Mouse (Mus musculus) liver, embryonic 15.5 days (tissue): ENCODE measurements at regions not wholly inside any gene's neighbourhood (a gene's known extent, or its start where the extent isn't known, plus 50 kb on each side); places are given as distances from the start of the nearest gene placed in this dataset.

Experiments used
- ATAC-seq: fragments of 200-750 bp; cut with Nextera tagmentation; 2 replicates; pipeline ENCODE4 v1.8.0; 2017; ENCODE audit warnings: moderate number of reproducible peaks, mild to moderate bottlenecking, moderate library complexity; ENCODE audit not compliant: insufficient read depth
- H3K27ac ChIP-seq: fragments of 300-500 bp; sonication (generic); replicated peaks from 2 replicates; pipeline ENCODE4 v1.5.1; 2015; ENCODE audit warnings: mild to moderate bottlenecking, inconsistent platforms
- H3K27me3 ChIP-seq: fragments of 300-500 bp; sonication (generic); 2 replicates; pipeline ENCODE4 v1.6.1; 2015; ENCODE audit warnings: mild to moderate bottlenecking, inconsistent platforms
- H3K36me3 ChIP-seq: fragments of 300-500 bp; sonication (generic); replicated peaks from 2 replicates; pipeline ENCODE4 v1.6.1; 2015; ENCODE audit warnings: moderate library complexity, mild to moderate bottlenecking, inconsistent platforms
- H3K4me1 ChIP-seq: fragments of 300-500 bp; sonication (generic); replicated peaks from 2 replicates; pipeline ENCODE4 v1.6.1; 2015; ENCODE audit warnings: inconsistent platforms
- H3K4me2 ChIP-seq: fragments of 300-500 bp; sonication (generic); 2 replicates; pipeline ENCODE4 v1.6.1; 2015; ENCODE audit warnings: moderate library complexity, mild to moderate bottlenecking, inconsistent platforms
- H3K4me3 ChIP-seq: fragments of 300-500 bp; sonication (generic); replicated peaks from 2 replicates; pipeline ENCODE4 v1.5.1; 2015; ENCODE audit warnings: mild to moderate bottlenecking, inconsistent platforms
- H3K9ac ChIP-seq: fragments of 300-500 bp; sonication (generic); 2 replicates; pipeline ENCODE4 v1.6.1; 2015; ENCODE audit warnings: moderate library complexity, mild to moderate bottlenecking, inconsistent platforms
- H3K9me3 ChIP-seq: fragments of 300-500 bp; sonication (generic); replicated peaks from 2 replicates; pipeline ENCODE4 v1.6.1; 2016; ENCODE audit warnings: inconsistent platforms
- WGBS: fragments of 180-500 bp; shearing (Covaris S2); methylation state at CpG from one replicate; pipeline ENCODE4 v1.1.7; 2015; ENCODE audit warnings: mixed read lengths; ENCODE audit not compliant: insufficient replicate concordance; 5-methylcytosine and 5-hydroxymethylcytosine counted together

- Histone ChIP-seq H3K27me3 (no peaks in the 10 kb centered on the region), H3K4me3 (no peak overlapping the region), H3K36me3 (no peaks in the 10 kb centered on the region), H3K27ac (no peak overlapping the region), H3K9ac (no peak overlapping the region), H3K9me3 (no peaks in the 10 kb centered on the region), H3K4me1 (no peaks in the 10 kb centered on the region), H3K4me2 (no peak overlapping the region)
- ATAC-seq = no peak
- 22% methylated on average over 1 of the region's 1 CpGs for WGBS
These were observed 144.5 kb upstream of the Fbxo11 start for GRCm38 (mm10) chr17:88209565-88209964.

- 76% methylated on average over 7 of the region's 7 CpGs for WGBS
- ATAC-seq = no peak
These were observed 147.0 kb upstream of the Fbxo11 start for GRCm38 (mm10) chr17:88212121-88212520.

GRCm38 (mm10) chr17:88214746-88215145, 149.7 kb upstream of the Fbxo11 start:
- Histone ChIP-seq H3K4me1 (no peaks in the 10 kb centered on the region), H3K4me2 (no peak overlapping the region), H3K9me3 (no peaks in the 10 kb centered on the region), H3K27ac (no peak overlapping the region), H3K36me3 (no peaks in the 10 kb centered on the region), H3K27me3 (no peaks in the 10 kb centered on the region), H3K4me3 (no peak overlapping the region), H3K9ac (no peak overlapping the region)
- ATAC-seq = no peak
- WGBS = 73% methylated on average over 9 of the region's 9 CpGs

More at GRCm38 (mm10) chr17:88212121-88212520, 147.0 kb upstream of the Fbxo11 start:
- Histone ChIP-seq H3K27me3 (no peaks in the 10 kb centered on the region), H3K4me1 (no peaks in the 10 kb centered on the region), H3K4me2 (no peak overlapping the region), H3K4me3 (no peak overlapping the region), H3K36me3 (no peaks in the 10 kb centered on the region), H3K9ac (no peak overlapping the region), H3K27ac (no peak overlapping the region), H3K9me3 (no peaks in the 10 kb centered on the region)

- no peak for ATAC-seq
- no peaks in the 10 kb centered on the region for H3K9me3 ChIP-seq
- 57% methylated on average over 5 of the region's 5 CpGs for WGBS
- no peak overlapping the region for H3K9ac ChIP-seq
- no peak overlapping the region for H3K4me2 ChIP-seq
- H3K27ac ChIP-seq = no peak overlapping the region
- no peak overlapping the region for H3K4me3 ChIP-seq
- no peaks in the 10 kb centered on the region for H3K36me3 ChIP-seq
- no peaks in the 10 kb centered on the region for H3K4me1 ChIP-seq
- H3K27me3 ChIP-seq = no peaks in the 10 kb centered on the region
These were observed 157.4 kb upstream of the Fbxo11 start for GRCm38 (mm10) chr17:88222379-88222955.

- H3K9me3 ChIP-seq = no peaks in the 10 kb centered on the region
- H3K36me3 ChIP-seq = no peaks in the 10 kb centered on the region
- H3K9ac ChIP-seq = no peak overlapping the region
- WGBS = 61% methylated on average over 8 of the region's 8 CpGs
- ATAC-seq = no peak
- H3K4me1 ChIP-seq = no peaks in the 10 kb centered on the region
- H3K27ac ChIP-seq = no peak overlapping the region
- no peaks in the 10 kb centered on the region for H3K27me3 ChIP-seq
- no peak overlapping the region for H3K4me3 ChIP-seq
- no peak overlapping the region for H3K4me2 ChIP-seq
These were observed 175.4 kb upstream of the Fbxo11 start for GRCm38 (mm10) chr17:88240476-88240875.

- no peak overlapping the region for H3K4me2 ChIP-seq
- no peak overlapping the region for H3K9ac ChIP-seq
- ATAC-seq = no peak
- H3K9me3 ChIP-seq = no peaks in the 10 kb centered on the region
- WGBS = 39% methylated on average over 5 of the region's 5 CpGs
- H3K27ac ChIP-seq = no peak overlapping the region
- no peaks in the 10 kb centered on the region for H3K27me3 ChIP-seq
- 0 out of 2 replicates have a peak, but pooled peaks cover 2% of the 10 kb centered on the region for H3K4me1 ChIP-seq
- no peak overlapping the region for H3K4me3 ChIP-seq
- H3K36me3 ChIP-seq = no peaks in the 10 kb centered on the region
These were observed 183.5 kb upstream of the Fbxo11 start for GRCm38 (mm10) chr17:88248625-88249024.

GRCm38 (mm10) chr17:88251949-88252521, 186.9 kb upstream of the Fbxo11 start:
- H3K27ac ChIP-seq = no peak overlapping the region
- H3K4me3 ChIP-seq = no peak overlapping the region
- no peak overlapping the region for H3K9ac ChIP-seq
- 15% methylated on average over 17 of the region's 17 CpGs for WGBS
- 0 out of 2 replicates have a peak, but pooled peaks cover 4% of the 10 kb centered on the region for H3K27me3 ChIP-seq
- H3K4me2 ChIP-seq = peak overlapping the region; percentile 39; the same call in 1 of the 2 replicates
- H3K36me3 ChIP-seq = no peaks in the 10 kb centered on the region
- no peak for ATAC-seq
- peaks cover 12% of the 10 kb centered on the region for H3K4me1 ChIP-seq
- no peaks in the 10 kb centered on the region for H3K9me3 ChIP-seq

GRCm38 (mm10) chr17:88255744-88256598, 184.5 kb upstream of the Foxn2 start:
- no peaks in the 10 kb centered on the region for H3K36me3 ChIP-seq
- peak overlapping the region; percentile 60 for H3K9ac ChIP-seq
- peak overlapping the region; percentile 39 for H3K27ac ChIP-seq
- H3K4me2 ChIP-seq = peak overlapping the region; percentile 88
- H3K9me3 ChIP-seq = no peaks in the 10 kb centered on the region
- H3K4me3 ChIP-seq = peak overlapping the region; percentile 61
- 0 out of 2 replicates have a peak, but pooled peaks cover 4% of the 10 kb centered on the region for H3K27me3 ChIP-seq
- WGBS = under 1% methylated on average over 40 of the region's 40 CpGs
- ATAC-seq = peak; percentile 51; the same call in 1 of the 2 replicates
- H3K4me1 ChIP-seq = peaks cover 12% of the 10 kb centered on the region

GRCm38 (mm10) chr17:88256599-88257544, 183.6 kb upstream of the Foxn2 start:
- H3K9ac ChIP-seq = no peak overlapping the region
- H3K4me3 ChIP-seq = peak overlapping the region; percentile 61
- H3K4me2 ChIP-seq = peak overlapping the region; percentile 88
- 5% methylated on average over 18 of the region's 18 CpGs for WGBS
- H3K9me3 ChIP-seq = no peaks in the 10 kb centered on the region
- peak overlapping the region; percentile 39 for H3K27ac ChIP-seq
- H3K27me3 ChIP-seq = 0 out of 2 replicates have a peak, but pooled peaks cover 4% of the 10 kb centered on the region
- ATAC-seq = peak; percentile 64
- H3K4me1 ChIP-seq = peaks cover 12% of the 10 kb centered on the region
- no peaks in the 10 kb centered on the region for H3K36me3 ChIP-seq

GRCm38 (mm10) chr17:88258361-88258796, 182.1 kb upstream of the Foxn2 start:
- Histone ChIP-seq H3K9me3 (no peaks in the 10 kb centered on the region), H3K4me3 (no peak overlapping the region), H3K9ac (no peak overlapping the region), H3K36me3 (no peaks in the 10 kb centered on the region), H3K4me1 (peaks cover 9% of the 10 kb centered on the region), H3K27me3 (0 out of 2 replicates have a peak, but pooled peaks cover 4% of the 10 kb centered on the region), H3K4me2 (peak overlapping the region; percentile 21), H3K27ac (no peak overlapping the region)
- no peak for ATAC-seq
- WGBS = 44% methylated on average over 11 of the region's 11 CpGs
